Mouse (Mus musculus) kidney, postnatal 14 days (tissue): ENCODE data around the gene Pear1.

Experiments used
- DNase-seq: peaks from one replicate; pipeline ENCODE4 v3.0.0; 2022; ENCODE audit warnings: mixed read lengths

Gene Pear1

DNA sequence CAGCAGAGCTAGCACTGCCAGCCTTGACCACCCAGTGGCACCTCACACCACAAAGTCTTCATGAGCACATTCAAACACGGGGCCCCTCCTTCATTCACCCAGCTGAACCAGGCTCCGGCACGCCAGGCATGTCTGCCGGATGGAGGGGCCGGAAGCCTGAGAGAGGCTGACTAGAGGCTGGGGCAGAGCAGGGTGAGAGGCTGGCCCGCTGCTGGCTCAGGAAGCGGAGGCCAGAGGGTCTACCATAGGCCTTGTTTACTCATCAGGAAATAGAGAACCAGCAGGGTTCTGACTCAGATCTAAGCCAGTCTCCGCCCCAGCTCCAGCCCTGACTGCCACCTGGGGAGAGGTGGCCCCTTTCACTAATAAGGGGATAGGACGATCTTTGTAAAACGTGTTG lies 59.0 kb downstream of the Pear1 start:
- peak; percentile 84 for DNase-seq

DNA sequence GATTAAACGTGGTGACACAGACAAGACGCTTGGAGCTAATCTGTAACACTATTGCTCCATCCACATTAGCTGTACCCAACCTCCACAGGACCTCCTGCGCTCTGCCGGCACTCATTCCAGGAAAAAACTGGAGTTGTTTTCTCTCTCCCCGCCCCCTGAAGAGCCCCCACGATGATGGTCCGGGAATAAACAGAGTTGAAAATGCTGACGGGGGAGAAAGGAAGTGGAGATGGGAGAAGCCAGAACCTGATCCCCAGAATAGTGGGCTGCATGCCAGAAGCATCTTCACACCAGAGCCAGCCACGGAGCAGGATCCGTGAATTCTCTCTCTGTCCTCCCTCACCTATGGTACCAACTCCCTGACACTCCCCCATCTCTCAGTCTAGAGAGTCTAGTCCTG lies 59.6 kb downstream of the Pear1 start:
- DNase-seq: peak; percentile 65

DNA sequence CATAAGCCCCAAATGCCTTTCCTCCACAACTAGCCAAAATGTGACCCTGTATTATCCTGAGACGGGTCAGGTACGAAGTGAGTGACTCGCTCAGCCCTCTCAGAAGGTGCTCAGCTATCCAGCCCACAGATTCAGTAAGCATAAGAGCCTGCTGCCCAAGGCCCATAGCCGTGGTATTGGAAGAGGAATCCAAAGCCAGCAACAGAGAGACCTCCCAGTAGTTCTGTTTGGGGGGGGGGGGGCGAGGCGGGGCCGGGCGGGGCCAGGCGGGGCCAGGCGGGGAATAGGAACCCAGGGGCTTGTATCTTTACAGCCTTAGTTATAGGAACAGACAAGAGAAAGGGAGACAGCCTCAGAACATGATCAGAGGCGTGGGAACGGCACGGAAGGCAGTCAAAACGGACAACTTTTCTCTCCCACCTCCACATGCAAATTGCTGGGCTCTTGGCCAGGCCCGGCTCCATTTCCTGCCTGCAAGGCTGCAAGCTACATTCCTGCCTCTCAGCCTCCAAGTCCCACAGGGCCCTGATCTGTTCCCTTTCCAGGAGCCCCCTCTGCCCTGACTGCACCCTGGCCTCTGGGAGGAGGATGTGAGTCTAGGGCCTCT lies 60.3 kb downstream of the Pear1 start:
- peak; percentile 91 for DNase-seq

DNA sequence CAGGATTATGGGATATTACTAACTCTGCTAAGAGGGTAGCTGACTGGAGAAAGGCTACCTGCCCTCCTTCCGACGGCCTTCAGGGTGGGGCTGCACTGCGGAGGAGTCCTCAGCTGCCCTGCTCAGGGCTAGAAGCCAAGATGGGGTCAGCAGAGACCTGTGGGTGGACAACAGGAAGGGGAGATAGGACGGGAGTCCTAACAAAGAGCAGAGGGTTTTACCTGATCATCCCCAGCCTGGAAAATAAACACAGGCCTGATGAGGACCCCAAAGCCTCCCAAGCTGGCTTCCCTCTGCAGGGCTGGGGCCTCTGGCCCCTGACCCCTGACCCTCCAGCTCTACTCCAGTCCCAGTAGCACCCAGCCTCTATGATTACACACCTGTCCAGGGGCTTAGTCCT lies 60.9 kb downstream of the Pear1 start:
- no peak for DNase-seq

DNA sequence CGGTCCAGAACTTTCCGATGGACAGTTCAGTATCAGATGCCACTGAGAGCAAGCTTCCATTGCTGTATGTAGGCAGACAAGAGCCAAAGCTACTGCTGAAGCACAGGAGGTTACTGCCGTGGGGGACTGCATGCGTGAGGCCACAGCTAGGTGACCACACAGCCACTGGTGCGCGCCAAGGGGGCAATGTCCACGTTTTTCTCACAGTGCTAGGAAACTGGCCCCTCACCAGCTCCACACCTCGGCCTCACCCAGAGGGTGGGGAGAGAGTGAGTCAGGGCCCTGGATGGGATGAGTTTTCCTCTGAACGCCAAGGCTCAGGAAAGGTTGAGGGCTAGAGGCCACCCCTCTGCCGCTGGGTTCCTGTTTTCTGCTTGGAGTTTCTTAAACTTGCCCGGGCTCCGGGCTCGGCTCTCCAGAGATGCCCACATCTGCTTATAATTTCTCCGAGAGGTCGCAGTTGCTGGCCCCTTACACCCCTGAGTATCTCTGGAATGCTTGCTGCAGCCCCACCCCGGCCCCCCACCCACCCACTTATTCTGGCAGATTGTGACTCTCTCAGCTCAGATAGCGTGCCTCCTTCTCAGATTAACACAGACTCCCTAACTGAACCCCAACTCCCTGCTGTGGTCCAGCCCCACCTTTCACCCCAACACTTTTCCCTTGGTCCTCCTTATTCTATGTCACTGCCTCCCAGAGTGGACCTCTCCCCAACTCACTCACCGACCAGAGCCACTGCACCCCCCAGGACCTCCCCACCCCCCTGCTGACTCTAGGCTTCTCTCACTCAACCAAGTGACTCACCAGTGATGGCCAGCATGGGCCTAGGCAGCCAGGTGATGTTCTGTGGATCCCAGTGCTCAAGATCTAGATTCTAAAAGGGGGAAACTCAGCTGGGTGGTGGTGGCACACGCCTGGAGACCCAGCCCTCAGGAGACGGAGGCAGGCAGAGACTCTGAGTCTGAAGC lies 62.4 kb downstream of the Pear1 start:
- DNase-seq: peak; percentile 70

DNA sequence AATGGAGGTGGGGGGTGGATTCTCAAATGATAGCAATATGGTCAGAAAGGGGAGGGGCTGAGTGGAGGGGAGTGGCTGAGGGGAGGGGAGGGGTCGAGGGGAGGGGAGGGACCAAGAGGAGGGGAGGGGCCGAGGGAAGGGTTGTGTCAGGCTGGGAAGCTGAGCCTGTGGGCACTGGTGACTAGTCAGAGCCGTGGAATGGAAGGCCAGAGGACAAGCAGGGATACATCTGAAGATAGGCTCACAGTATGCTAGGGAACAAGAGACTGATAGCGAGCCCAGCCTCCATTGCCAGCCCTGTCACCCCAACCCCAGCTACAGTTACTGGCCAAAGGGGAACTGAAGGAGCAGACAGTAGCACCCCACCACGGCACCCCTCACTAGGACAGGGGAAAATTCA lies 65.5 kb downstream of the Pear1 start:
- DNase-seq: no peak

DNA sequence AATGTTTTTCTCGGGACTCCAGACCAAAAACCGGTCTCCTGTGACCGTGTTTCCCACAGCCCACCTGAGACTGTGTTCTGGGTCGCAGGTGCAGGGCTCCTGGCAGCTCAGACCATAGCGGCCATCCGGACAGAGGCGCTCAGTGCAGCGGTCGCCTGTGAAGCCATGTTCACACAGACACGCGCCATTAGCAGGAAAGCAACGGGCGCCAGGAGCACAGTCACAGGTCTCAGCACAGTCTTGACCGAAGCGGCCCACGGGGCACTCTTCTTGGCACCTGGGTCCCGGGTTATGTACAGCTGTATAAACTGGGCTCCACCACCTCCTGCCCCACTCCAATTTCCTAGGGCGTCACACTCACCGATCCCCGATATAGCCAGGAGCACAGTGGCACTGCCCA lies 67.6 kb downstream of the Pear1 start:
- no peak for DNase-seq

DNA sequence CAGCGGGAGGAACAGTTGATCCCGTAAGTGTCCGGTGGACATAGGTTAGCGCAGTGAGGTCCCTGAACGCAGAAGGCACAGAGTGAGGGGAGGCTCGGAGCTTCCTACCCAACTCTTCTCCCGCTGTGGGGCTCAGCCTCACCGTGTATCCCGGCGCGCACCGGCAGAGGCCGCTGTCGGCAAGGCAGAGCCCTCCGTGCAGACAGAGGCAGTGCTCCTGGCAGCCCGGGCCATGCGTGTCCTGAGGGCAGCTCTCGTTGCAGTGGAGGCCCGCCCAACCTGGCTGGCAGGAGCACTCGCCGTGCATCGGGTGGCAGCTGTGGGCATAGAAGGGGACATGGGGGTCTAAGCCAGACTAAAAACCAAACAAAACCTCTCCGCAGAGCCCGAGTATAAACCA lies 68.1 kb downstream of the Pear1 start:
- peak; percentile 91 for DNase-seq

DNA sequence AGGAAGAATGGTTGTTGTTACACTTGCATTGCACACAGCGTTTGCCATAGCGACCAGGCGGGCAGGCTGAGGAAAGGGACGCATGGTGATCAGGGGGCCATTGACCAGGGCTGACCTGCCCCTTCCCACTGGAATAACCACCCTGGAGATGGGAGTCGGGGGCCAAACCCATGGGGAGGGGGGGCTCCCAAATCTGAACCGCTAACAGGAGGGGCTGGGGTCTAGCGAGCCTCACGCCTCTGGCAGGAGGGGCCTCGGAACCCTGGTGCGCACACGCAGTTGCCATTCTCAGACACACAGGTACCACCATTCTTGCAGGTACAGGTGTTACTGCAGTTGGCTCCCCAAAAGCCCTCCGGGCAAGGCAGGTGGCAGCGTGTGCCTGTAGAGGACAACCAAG lies 70.3 kb downstream of the Pear1 start:
- no peak for DNase-seq

DNA sequence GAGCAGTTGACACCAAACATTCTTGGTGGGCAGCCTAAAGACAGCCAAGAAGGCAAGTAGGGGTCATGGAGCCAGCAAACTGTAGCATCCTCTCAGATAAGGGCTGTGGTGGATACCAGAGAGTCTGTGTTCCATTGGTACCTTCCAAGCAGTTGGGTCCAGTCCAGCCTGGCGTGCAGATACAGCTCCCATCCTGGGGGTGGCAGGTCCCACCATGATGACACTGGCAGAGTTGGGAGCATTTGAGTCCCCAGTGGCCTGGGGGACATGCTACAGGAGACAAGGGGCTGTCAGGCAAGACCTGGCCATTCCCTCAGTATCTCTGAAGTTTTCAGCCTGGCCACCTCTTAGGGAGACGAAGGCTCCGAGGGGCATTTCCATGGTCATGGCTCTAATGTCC lies 71.5 kb downstream of the Pear1 start:
- no peak for DNase-seq

DNA sequence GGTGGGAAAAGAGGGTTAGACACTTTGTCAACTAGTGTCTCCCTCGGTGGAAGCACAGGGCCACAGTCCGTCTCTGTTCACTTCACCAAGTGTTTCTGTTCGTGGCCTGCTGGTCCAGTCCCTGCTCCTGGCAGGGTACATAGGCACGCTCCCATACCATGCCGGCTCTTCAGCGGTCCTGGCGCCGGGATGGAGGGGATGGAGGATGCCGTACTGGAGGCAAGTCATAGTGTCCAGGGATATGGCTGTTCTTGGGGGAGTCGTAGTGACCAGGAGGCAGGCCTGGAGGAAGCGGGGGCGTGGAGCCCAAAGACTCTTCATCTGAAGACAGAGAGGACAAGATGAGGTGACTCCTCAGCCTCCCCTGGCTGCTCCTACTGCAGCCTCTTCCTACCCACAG lies 74.1 kb downstream of the Pear1 start:
- no peak for DNase-seq

DNA sequence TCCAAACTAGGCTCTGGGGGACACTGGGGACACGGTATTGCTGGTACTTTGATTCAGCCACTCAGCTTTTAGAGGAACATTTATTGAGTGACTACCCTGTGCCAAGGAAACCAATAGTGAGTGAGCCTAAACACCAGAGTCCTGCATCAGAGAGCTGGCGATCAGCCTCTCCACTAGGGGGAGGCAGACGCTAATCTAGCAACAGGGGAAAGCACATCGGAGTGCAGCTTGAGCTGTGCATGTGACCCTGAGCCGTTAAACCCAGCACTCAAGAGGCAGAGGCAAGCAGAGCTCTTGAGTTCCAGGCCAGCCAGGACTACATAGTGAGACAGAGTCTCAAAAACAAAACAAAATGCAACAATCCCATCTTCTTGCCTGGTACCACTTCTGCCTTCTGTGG lies 75.1 kb downstream of the Pear1 start:
- DNase-seq: peak; percentile 75

DNA sequence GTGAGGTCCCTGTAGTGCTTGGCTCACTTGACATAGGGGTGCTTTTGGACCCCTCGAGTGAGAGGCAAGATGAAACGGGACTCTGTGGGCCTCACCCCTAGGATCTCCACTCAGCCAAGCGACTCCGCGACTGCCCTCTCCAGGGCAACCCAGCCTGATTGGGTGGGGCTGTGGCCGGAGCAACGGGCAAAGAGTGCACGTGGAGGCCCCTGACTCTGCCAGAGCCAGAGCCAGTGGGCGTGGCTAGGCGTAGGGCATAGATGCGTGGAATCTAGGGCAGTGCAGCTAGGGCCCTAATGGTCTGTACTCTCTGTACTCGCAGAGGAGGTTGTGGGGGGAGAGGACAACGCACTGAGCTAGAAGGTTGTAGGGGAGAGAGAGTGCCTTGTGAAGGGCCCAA lies 75.7 kb downstream of the Pear1 start, which contains the start of gene Lrrc71:
Lrrc71 (minus strand) TSS at position 195 of the 400 bp plus-strand sequence.
- DNase-seq: peak; percentile 62

DNA sequence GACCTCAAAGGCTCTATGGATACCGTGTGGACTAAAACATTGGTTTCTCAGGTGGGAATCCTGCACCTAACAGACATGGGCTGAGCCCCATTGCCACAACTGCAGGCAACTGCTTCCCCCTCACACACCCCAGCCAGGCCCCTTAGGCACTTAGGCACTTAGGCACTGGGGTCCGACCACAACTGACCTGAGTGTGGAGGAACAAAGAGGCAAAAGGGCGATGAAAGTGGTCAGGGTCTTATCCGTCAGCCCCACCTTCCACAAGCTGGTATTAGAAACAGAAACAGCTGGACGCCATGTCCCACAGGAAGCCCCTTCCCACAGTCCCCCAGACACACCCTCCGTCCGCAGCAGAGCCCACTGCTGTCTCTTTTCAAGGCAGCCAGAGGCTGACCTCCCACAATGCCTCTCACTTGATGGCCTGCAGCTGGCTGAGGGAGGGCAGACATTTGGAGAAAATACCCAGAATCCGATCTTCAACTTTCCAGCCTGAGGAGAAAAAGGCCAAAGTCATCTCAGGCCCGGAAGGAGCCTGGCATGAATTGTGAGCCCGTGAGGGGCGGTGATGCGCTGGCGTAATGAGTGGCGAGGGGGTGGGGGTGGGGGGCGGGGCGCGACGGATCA lies 79.0 kb downstream of the Pear1 start:
- peak; percentile 54 for DNase-seq

DNA sequence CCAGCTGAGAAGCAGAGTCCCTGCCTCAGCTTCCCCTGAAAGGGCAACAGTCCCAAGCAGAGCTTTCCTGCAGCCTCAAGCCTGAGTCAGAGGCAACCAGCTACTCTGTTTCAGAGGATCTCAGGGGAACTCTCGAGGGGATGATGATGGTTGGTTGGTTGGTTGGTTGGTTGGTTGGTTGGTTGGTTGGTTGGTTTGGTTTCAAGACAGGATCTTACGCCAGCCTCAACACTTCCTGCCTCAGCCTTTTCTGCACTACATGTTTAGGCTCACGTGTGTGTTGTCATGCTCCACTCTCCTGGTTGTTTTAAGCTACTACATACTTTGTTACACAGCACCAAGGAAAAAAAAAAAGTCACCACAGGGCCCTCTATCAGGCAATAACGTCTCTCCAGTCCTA lies 80.2 kb downstream of the Pear1 start:
- no peak for DNase-seq

DNA sequence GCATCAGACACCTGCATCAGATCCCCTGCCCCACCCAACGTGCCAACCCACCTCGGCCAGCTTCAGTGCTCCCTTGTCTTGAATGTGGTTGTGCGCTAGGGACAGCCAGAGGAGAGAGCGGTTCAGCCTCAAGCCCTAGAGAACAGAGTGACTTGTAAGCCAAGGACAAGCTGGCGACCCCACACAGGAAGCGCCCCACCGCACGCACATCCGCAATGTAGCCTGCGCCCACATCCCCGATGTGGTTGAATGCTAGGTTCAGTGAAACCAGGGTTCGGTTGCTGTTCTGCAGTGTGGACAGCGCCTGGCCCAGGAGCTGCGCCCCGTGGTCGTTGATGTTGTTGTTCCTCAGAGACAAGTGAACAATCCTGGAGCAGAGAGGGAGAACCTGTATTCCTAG lies 81.4 kb downstream of the Pear1 start:
- DNase-seq: no peak

DNA sequence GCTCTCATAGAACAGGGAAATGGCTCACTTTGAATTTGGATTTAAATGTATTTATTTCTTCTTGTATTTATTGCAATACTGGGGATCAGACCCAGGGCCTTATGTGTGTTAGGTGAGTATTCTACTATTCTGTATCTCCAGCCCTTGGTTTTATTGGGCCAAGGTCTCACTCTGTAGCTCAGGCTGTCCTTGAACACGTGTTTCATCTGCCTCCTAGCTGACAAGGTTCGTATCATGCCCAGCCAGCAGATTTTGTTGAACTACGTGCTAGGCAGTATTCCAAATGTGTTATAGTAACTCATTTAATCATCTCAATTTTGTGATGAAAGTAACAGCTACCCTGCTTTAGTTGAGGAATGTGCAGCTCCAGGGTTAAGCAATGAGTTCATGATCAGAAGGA lies 82.1 kb downstream of the Pear1 start:
- no peak for DNase-seq

DNA sequence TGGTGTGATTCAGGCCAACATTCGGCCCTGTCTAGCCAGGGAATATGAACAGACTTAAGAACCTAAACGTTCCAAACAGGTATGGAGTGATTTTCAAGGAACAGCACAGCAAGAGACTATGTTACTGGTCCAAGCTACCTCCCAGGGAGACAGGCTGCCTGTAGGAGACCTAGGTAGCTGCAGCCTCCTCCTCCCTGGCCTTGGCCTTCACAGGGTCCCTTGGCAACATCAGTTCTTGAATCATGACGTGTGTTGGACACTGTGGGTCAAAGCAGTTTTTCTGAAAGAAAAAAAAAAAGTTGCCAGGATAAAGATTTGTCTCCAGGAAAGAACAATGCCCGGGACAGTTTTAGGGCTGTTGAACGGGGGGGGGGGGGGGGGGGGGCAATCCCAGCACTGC lies 85.2 kb downstream of the Pear1 start:
- peak; percentile 5 for DNase-seq

DNA sequence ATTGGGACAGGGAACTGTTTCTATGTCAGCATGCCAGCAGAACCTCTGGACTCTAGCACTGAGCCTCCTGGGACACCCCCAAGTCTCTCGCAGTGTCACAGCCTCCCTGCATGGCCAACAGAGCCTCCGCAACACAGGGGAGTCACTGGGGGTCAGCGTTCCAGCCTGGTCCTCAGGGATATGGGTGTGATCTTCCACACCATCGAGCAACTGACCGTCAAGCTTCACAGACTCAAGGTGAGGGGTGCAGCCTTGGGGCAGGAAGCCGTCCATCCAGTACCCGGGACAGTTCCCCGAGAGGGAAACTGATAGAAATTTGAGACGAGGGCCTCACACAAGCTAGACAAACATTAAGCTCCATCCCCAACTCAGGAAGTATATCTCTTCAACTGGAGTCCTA lies 88.8 kb downstream of the Pear1 start:
- DNase-seq: no peak

DNA sequence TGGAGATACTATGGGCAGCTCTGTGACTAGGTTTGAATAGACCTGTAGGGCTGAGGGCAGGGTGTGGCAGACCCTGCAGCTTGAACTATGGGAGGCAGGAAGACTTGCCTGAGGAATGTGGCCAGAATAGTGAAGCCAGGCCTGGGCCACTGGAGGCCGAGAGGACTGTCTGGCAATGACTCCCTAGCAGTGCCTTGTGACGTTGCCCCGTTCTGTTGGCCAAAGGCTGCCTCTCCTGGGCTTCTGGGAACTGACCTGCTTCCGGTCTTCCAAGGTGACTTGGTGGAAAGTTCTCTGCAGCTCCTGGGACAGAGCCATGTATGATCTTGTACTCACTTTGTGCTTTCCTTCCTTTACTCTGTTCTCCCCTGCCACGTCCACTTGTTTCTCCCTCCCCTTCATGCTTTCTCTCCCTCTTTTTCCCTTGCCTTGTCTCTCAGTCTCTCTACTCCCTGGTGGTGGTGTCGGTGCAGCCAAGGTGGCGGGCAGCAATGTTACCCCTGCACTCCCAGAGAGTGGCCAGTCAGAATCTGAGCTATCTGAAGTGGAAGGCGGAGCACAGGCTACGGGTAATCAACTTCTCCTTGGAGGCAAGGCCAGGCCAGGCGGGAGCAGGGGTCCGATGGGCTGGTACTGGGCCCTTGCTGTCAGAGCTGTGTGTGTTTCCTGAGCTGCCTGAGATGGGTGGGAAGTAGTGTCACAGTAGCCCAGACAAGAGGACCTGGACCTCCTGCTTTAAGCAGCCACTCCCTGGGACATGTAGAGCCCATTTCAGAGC lies 89.9 kb downstream of the Pear1 start:
- no peak for DNase-seq

DNA sequence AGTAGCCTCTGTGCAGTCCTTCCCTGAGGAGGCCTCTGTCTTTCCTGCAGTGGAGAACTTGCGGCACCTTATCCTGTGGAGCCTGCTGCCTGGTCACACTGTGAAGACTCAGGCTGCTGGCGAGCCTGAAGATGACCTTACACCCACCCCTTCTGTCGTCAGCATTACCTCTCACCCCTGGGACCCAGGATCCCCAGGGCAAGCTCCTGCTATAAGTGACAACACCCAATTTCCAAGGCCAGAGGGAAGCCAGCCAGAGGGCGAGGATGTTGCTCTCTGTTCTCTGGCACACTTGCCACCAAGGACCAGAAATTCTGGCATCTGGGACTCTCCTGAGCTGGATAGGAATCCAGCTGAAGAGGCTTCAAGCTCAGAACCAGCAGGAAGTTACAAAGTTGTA lies 91.0 kb downstream of the Pear1 start:
- DNase-seq: no peak

DNA sequence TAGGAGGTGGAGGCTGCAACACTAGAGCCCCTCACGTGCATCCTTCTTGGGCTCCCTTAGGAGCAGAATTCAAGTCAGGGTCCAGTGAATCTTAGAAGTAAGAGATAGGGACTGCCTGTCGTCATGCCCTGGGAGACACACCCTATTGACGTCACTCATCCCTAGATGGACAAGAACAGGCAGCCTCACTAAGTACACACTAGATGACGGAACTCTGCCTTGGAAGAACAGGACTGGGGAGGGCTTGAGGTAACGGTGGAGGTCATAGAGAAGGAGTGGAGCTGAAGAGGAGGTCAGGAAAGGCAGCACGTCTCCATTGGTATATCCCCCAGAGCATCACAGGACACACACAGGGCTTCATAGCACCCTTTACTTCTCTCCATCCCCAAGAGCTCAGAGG lies 95.4 kb downstream of the Pear1 start:
- DNase-seq: no peak

DNA sequence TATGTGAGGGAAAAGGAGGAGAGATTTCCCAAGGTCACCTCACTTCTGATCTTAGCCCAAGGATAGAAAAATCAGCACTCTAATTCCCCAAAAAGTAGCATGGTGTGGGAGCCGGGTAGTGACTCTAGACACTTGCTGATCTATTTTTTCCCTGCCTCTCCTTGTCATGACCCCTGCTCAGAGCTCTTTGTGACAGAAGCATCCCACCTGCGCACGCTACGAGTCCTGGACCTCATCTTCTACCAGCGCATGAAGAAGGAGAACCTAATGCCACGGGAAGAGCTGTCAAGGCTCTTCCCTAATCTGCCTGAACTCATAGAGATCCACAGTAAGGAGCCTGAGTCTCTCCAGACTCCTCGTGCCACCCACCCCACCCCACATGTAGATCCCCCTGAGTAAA lies 97.9 kb downstream of the Pear1 start:
- DNase-seq: no peak
